ENCODE assay signal across 8 mouse cellular contexts in the genomic region with DNA sequence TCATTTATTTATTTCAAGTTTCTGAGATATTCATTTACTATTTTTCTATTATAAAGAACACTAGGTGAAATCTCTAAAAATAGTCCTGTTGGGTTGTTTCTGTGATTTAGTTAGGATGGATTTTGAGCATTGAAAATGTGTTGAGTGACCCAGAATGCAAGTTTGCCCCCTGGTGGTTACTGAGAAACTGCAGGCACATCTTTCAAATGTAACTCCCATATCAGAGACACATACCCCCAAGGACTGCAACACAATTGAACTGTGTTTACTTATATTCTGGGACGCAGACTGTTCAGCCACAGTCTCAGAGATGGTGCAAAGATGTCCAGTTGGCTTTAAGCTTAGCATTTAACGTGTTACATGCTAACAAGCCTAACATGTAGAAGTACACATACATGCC.
DNase-seq lines count a peak whose midpoint lies in the region; ATAC-seq and TF ChIP-seq lines count a peak whose summit lies in the region.

No protein-coding gene starts in this region.

- no peaks in the 10 kb centered on the region for H3K36me3 ChIP-seq in liver, adult 2 months (ENCODE audit: control insufficient read depth, insufficient read depth, low read length)
- H3K36me3 ChIP-seq in liver, embryonic 12.5 days, result no peaks in the 10 kb centered on the region

- no peak overlapping the region for H3K27ac ChIP-seq in liver, adult 2 months (replicated peaks; ENCODE audit: insufficient read depth, low read depth, low read length)
- no peak overlapping the region for H3K27ac ChIP-seq in liver, embryonic 12.5 days

- H3K4me3 ChIP-seq in liver, adult 2 months (ENCODE audit: insufficient read depth, low read depth, low read length), result no peak overlapping the region
- H3K4me3 ChIP-seq in liver, embryonic 12.5 days, result no peak overlapping the region

- no peaks in the 10 kb centered on the region for H3K9me3 ChIP-seq in liver, embryonic 12.5 days (replicated peaks)

- H3K27me3 ChIP-seq in liver, adult 2 months (ENCODE audit: control insufficient read depth, insufficient read depth, low read length), result no peaks in the 10 kb centered on the region
- H3K27me3 ChIP-seq in liver, embryonic 12.5 days (replicated peaks), result no peaks in the 10 kb centered on the region

- H3K4me2 ChIP-seq in liver, embryonic 12.5 days, result no peak overlapping the region

- no peaks in the 10 kb centered on the region for H3K4me1 ChIP-seq in liver, adult 2 months (ENCODE audit: control insufficient read depth, insufficient read depth, low read length)
- no peaks in the 10 kb centered on the region for H3K4me1 ChIP-seq in liver, embryonic 12.5 days

- H3K9ac ChIP-seq in liver, adult 2 months (ENCODE audit: low read depth, low read length), result no peak overlapping the region
- no peak overlapping the region for H3K9ac ChIP-seq in liver, embryonic 12.5 days

- peak; percentile 16 for DNase-seq in liver, adult 2 months (ENCODE audit: extremely low read depth, low read depth, low spot score)
- peak; percentile 7 for DNase-seq in WW6 (ENCODE audit: low read depth, low spot score)
- DNase-seq in heart, postnatal 4 days, result peak; percentile 70
- DNase-seq in left cerebral cortex, postnatal 25 days (ENCODE audit: low spot score in 2 of 2), result peak; percentile 48 to 54
- DNase-seq in retina, adult 2 months (ENCODE audit: low read depth, low spot score), result peak; percentile 6

- WGBS in liver, adult 2 months, result 11% methylated on average over 2 of the region's 2 CpGs
- 24% methylated on average over 2 of the region's 2 CpGs for WGBS in liver, embryonic 12.5 days (ENCODE audit: insufficient replicate concordance)

- intact Hi-C loops in left cerebral cortex, postnatal 25 days (cut with DNase I), result loop anchor here (1.0 to 2.0 kb wide), 2 partner anchors 51 to 418 kb away; no protein-coding TSS in a partner anchor

- peak; percentile 62 for TF ChIP-seq CTCF in liver, adult 2 months (IDR thresholded peaks at IDR 0.05; ENCODE audit: low read depth, low read length)

- ATAC-seq in liver, embryonic 12.5 days, result no peak
- peak; percentile 79 for ATAC-seq in common myeloid progenitor, adult 5-6 weeks (replicated peaks; ENCODE audit: low read depth, poor library complexity, severe bottlenecking)
- ATAC-seq in erythroid progenitor cell, adult 5-6 weeks (replicated peaks; ENCODE audit: low FRiP score, poor library complexity, severe bottlenecking), result no peak

- no peaks in the 10 kb centered on the region for H3K79me2 ChIP-seq in liver, adult 2 months (ENCODE audit: control insufficient read depth, insufficient read depth, low read length)

- TF ChIP-seq POLR2A in liver, adult 2 months (IDR thresholded peaks at IDR 0.05; ENCODE audit: extremely low read depth, insufficient read depth, low read length), result no peak

Comparison
In these comparisons a context has a peak if more than half of its experiments do, and no peak if none do; other contexts are left out.
1. DNase-seq: peak in every context shown above with its lines; median percentile 70 in heart, postnatal 4 days; 51 in left cerebral cortex, postnatal 25 days; 16 in liver, adult 2 months; 7 in WW6; 6 in retina, adult 2 months.